Mouse (Mus musculus) heart, postnatal 4 days (tissue): Measurements from ENCODE around the gene Olfr1111. TPM values are rescaled to one million over a fixed set of nuclear protein-coding genes. Genes with fewer than 3 reads are reported as not detected.
"Not testable (repeated sequence)": the region's sequence is repeated elsewhere in the genome, so short reads cannot be mapped to it uniquely, and the experiment has no call there.

Experiments used
- DNase-seq: peaks from one replicate; pipeline ENCODE4 v3.0.0; 2021
- total RNA-seq, 2 experiments: library from RNA; stranded (reverse); gene quantifications; 2 replicates each; pipeline ENCODE4 v1.2.3; 2021

The Olfr1111 gene
- not detected for total RNA-seq

GRCm38 (mm10) chr2:87152524-87152923 lies at the start of gene Olfr1111:
Gene Olfr1111 (minus strand): TSS chr2:87152624.
- DNase-seq = no peak

- DNase-seq = no peak
Measured at GRCm38 (mm10) chr2:87187498-87187897, 35.1 kb upstream of the Olfr1111 start, which contains the start of gene Olfr1112. Gene Olfr1112 (plus strand): TSS chr2:87187798.

DNA sequence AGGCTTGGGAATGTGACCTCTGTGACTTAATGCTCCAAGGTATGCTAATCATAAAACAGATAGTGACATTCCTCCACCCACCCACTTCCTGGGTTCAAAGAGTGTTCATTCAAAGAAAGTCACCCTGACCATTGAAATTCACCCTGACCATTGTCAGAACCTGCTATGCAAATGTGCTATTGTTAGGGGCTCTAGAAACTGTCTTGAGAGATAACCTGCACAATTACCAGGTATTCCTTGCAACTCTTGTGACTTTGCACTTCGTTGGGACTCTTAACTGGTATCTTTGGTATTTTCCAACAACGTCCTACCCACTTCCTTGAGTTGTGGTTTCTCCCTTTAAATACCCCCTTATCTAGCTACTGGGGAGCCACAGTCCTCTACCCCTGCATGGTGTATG lies 15.3 kb upstream of the Olfr1111 start:
- DNase-seq = not testable (repeated sequence)

DNA sequence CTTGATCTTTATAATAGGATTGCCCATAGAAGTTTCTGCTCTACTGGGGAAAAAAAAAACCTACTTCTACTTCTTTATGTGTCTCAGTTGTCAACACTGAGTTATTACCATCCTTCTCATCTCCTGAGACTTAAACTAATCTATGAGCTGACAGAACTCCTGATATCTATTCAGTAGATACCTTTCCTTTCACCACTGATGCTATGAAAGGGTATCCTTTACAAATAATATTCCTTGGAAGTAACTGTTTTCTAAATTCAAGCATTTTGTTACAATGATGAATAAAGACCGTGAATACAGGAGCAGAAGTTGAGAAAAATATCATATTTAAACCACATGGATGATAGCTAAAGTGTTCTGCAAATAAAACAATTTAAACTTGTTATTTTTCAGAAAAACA lies 12.2 kb downstream of the Olfr1111 start, which contains the start of gene Olfr1110:
TSS of gene Olfr1110 (minus strand) at position 101 of the 400 bp plus-strand sequence.
- no peak for DNase-seq

- DNase-seq = no peak
Measured at GRCm38 (mm10) chr2:87114467-87114866, 38.0 kb downstream of the Olfr1111 start, which contains the start of gene Olfr259. Gene Olfr259 (minus strand): TSS chr2:87114567.

Other genes starting within 250 kb of the Olfr1111 start
- gene Olfr1098, start 228.1 kb downstream of the Olfr1111 start, total RNA-seq = not detected
- gene Olfr1099, start 191.9 kb downstream of the Olfr1111 start, total RNA-seq = not detected
- not detected for gene Olfr1100, start 172.7 kb downstream of the Olfr1111 start, total RNA-seq
- gene Olfr1101, start 161.4 kb downstream of the Olfr1111 start, total RNA-seq = not detected
- not detected for gene Olfr1102, start 154.2 kb downstream of the Olfr1111 start, total RNA-seq
- not detected for gene Olfr1104, start 125.5 kb downstream of the Olfr1111 start, total RNA-seq
- gene Olfr1105, start 116.1 kb downstream of the Olfr1111 start, total RNA-seq = not detected
- not detected for gene Olfr1106, start 100.4 kb downstream of the Olfr1111 start, total RNA-seq
- not detected for gene Olfr1107, start 76.8 kb downstream of the Olfr1111 start, total RNA-seq
- gene Olfr1109, start 56.6 kb downstream of the Olfr1111 start, total RNA-seq = not detected
- not detected for gene Olfr259, start 38.1 kb downstream of the Olfr1111 start, total RNA-seq
- not detected for gene Olfr1110, start 12.3 kb downstream of the Olfr1111 start, total RNA-seq
- not detected for gene Olfr1112, start 35.2 kb upstream of the Olfr1111 start, total RNA-seq
- not detected for gene Olfr1113, start 56.3 kb upstream of the Olfr1111 start, total RNA-seq
- gene Olfr1115, start 95.4 kb upstream of the Olfr1111 start, total RNA-seq = not detected
- gene Olfr1116, start 114.9 kb upstream of the Olfr1111 start, total RNA-seq = not detected
- not detected for gene Olfr1118, start 155.0 kb upstream of the Olfr1111 start, total RNA-seq
- gene Olfr1120, start 202.2 kb upstream of the Olfr1111 start, total RNA-seq = not detected
- gene Olfr1121, start 217.3 kb upstream of the Olfr1111 start, total RNA-seq = not detected
- gene Olfr1122, start 233.2 kb upstream of the Olfr1111 start, total RNA-seq = under 1 TPM in 1 of 2 experiments, not detected in 1; 0.05 TPM